Mouse (Mus musculus) adrenal gland, adult 10 weeks (tissue): ENCODE data around the gene Med17. TPM values are rescaled to one million over a fixed set of nuclear protein-coding genes. Genes with fewer than 3 reads are reported as not detected.

Source experiments
- polyA plus RNA-seq: library from polyadenylated mRNA; stranded (reverse); fragments of 350-450 nt; fragmentation: Illumina TruSeq; extraction: RNeasy Lipid Tissue Mini Kit (QIAGEN cat#74804); gene quantifications from one replicate; pipeline ENCODE4 v1.2.3, GENCODE M21; 2014; ENCODE audit warnings: low read depth, low replicate concordance

The Med17 gene
- 60.7 TPM for polyA plus RNA-seq

GRCm38 (mm10) chr9:15279649-15280490 is at the start of gene Med17:
Gene Med17, minus strand, starts transcription at chr9:15279931.

GRCm38 (mm10) chr9:15306398-15307119 is 26.8 kb upstream of the Med17 start, which contains the start of gene 4931406C07Rik:
Gene 4931406C07Rik, minus strand, starts transcription at chr9:15306448.

GRCm38 (mm10) chr9:15305503-15306397 is 26.0 kb upstream of the Med17 start, which contains the start of gene Taf1d:
Gene Taf1d, plus strand, starts transcription at chr9:15306214.

GRCm38 (mm10) chr9:15239042-15239925 is 40.4 kb downstream of the Med17 start, which contains the start of gene Vstm5:
Gene Vstm5, plus strand, starts transcription at chr9:15239045.

Other genes starting within 250 kb of the Med17 start
- 5.2 TPM for gene Panx1, start 234.5 kb downstream of the Med17 start, polyA plus RNA-seq
- 2.9 TPM for gene Hephl1, start 167.8 kb downstream of the Med17 start, polyA plus RNA-seq
- 0.29 TPM for gene Vstm5, start 40.9 kb downstream of the Med17 start, polyA plus RNA-seq
- gene Taf1d, start 26.3 kb upstream of the Med17 start, polyA plus RNA-seq, result 109 TPM
- gene 4931406C07Rik, start 26.5 kb upstream of the Med17 start, polyA plus RNA-seq, result 332 TPM
- 32.8 TPM for gene Cep295, start 77.9 kb upstream of the Med17 start, polyA plus RNA-seq
- gene Smco4, start 213.5 kb upstream of the Med17 start, polyA plus RNA-seq, result 6.1 TPM